Mouse (Mus musculus): Measurements from ENCODE around the gene Ralgapb. TPM values are rescaled to one million over a fixed set of nuclear protein-coding genes. Genes with fewer than 3 reads are reported as not detected.

The Ralgapb gene
- polyA plus RNA-seq, 1 experiment from 2014 or later, result 11.5 TPM

GRCm38 (mm10) chr2:158506475-158506874 is 96.8 kb downstream of the Ralgapb start:
- Histone ChIP-seq H3K27me3 (replicated peaks; ENCODE audit: control insufficient read depth, insufficient read depth, low read length) (no peaks in the 10 kb centered on the region), H3K36me3 (ENCODE audit: control insufficient read depth, insufficient read depth) (no peaks in the 10 kb centered on the region), H3K4me1 (replicated peaks; ENCODE audit: control insufficient read depth, insufficient read depth, low read length) (no peaks in the 10 kb centered on the region), H3K4me2 (replicated peaks; ENCODE audit: low read depth) (no peak overlapping the region), H3K4me3 (ENCODE audit: low read depth, low read length) (no peak overlapping the region), H3K9me3 (ENCODE audit: control insufficient read depth) (no peaks in the 10 kb centered on the region), H3K9ac (ENCODE audit: low read depth, low read length) (no peak overlapping the region), H3K27ac (ENCODE audit: low read depth, low read length) (no peak overlapping the region)
- no peak for TF ChIP-seq CTCF (IDR thresholded peaks at IDR 0.05; ENCODE audit: low read depth)
- no peak for ATAC-seq
- 81% methylated on average over 5 of the region's 5 CpGs for WGBS

GRCm38 (mm10) chr2:158507046-158507445 is 97.4 kb downstream of the Ralgapb start:
- H3K4me2 ChIP-seq (replicated peaks; ENCODE audit: low read depth), result no peak overlapping the region
- no peaks in the 10 kb centered on the region for H3K36me3 ChIP-seq (ENCODE audit: control insufficient read depth, insufficient read depth)
- no peaks in the 10 kb centered on the region for H3K4me1 ChIP-seq (replicated peaks; ENCODE audit: control insufficient read depth, insufficient read depth, low read length)
- H3K4me3 ChIP-seq (ENCODE audit: low read depth, low read length), result no peak overlapping the region
- no peaks in the 10 kb centered on the region for H3K27me3 ChIP-seq (replicated peaks; ENCODE audit: control insufficient read depth, insufficient read depth, low read length)
- H3K9ac ChIP-seq (ENCODE audit: low read depth, low read length), result no peak overlapping the region
- TF ChIP-seq CTCF (IDR thresholded peaks at IDR 0.05; ENCODE audit: low read depth), result no peak
- no peaks in the 10 kb centered on the region for H3K9me3 ChIP-seq (ENCODE audit: control insufficient read depth)
- 93% methylated on average over 10 of the region's 10 CpGs for WGBS
- no peak overlapping the region for H3K27ac ChIP-seq (ENCODE audit: low read depth, low read length)
- no peak for ATAC-seq

GRCm38 (mm10) chr2:158510665-158511064 is 101.0 kb downstream of the Ralgapb start:
- WGBS, result 49% methylated on average over 6 of the region's 6 CpGs
- H3K4me3 ChIP-seq (ENCODE audit: low read depth, low read length), result no peak overlapping the region
- no peak overlapping the region for H3K27ac ChIP-seq (ENCODE audit: low read depth, low read length)
- H3K4me2 ChIP-seq (replicated peaks; ENCODE audit: low read depth), result no peak overlapping the region
- ATAC-seq, result no peak
- no peak overlapping the region for H3K9ac ChIP-seq (ENCODE audit: low read depth, low read length)
- H3K27me3 ChIP-seq (replicated peaks; ENCODE audit: control insufficient read depth, insufficient read depth, low read length), result no peaks in the 10 kb centered on the region
- H3K4me1 ChIP-seq (replicated peaks; ENCODE audit: control insufficient read depth, insufficient read depth, low read length), result no peaks in the 10 kb centered on the region
- H3K36me3 ChIP-seq (ENCODE audit: control insufficient read depth, insufficient read depth), result no peaks in the 10 kb centered on the region
- no peaks in the 10 kb centered on the region for H3K9me3 ChIP-seq (ENCODE audit: control insufficient read depth)
- no peak for TF ChIP-seq CTCF (IDR thresholded peaks at IDR 0.05; ENCODE audit: low read depth)

- TF ChIP-seq CTCF (IDR thresholded peaks at IDR 0.05; ENCODE audit: low read depth), result no peak
- H3K27me3 ChIP-seq (replicated peaks; ENCODE audit: control insufficient read depth, insufficient read depth, low read length), result no peaks in the 10 kb centered on the region
- no peak within 1 kb of the TSS for H3K9ac ChIP-seq (ENCODE audit: low read depth, low read length)
- H3K4me2 ChIP-seq (replicated peaks; ENCODE audit: low read depth), result no peak within 1 kb of the TSS
- 75% methylated on average over 10 of the region's 10 CpGs for WGBS
- H3K4me1 ChIP-seq (replicated peaks; ENCODE audit: control insufficient read depth, insufficient read depth, low read length), result no peaks in the 10 kb centered on the region
- H3K9me3 ChIP-seq (ENCODE audit: control insufficient read depth), result no peaks in the 10 kb centered on the region
- ATAC-seq, result no peak
- no peak within 1 kb of the TSS for H3K27ac ChIP-seq (ENCODE audit: low read depth, low read length)
- H3K36me3 ChIP-seq (ENCODE audit: control insufficient read depth, insufficient read depth), result no peaks in the 10 kb centered on the region
- H3K4me3 ChIP-seq (ENCODE audit: low read depth, low read length), result no peak within 1 kb of the TSS
These were observed 102.9 kb downstream of the Ralgapb start, which contains the start of gene Arhgap40 for GRCm38 (mm10) chr2:158512528-158512927. Gene Arhgap40 (plus strand): TSS chr2:158512796.

- 76% methylated on average over 12 of the region's 12 CpGs for WGBS
- H3K4me1 ChIP-seq (replicated peaks; ENCODE audit: control insufficient read depth, insufficient read depth, low read length), result no peaks in the 10 kb centered on the region
- H3K4me2 ChIP-seq (replicated peaks; ENCODE audit: low read depth), result no peak overlapping the region
- H3K9me3 ChIP-seq (ENCODE audit: control insufficient read depth), result no peaks in the 10 kb centered on the region
- ATAC-seq, result no peak
- no peaks in the 10 kb centered on the region for H3K36me3 ChIP-seq (ENCODE audit: control insufficient read depth, insufficient read depth)
- no peak overlapping the region for H3K4me3 ChIP-seq (ENCODE audit: low read depth, low read length)
- TF ChIP-seq CTCF (IDR thresholded peaks at IDR 0.05; ENCODE audit: low read depth), result no peak
- H3K27ac ChIP-seq (ENCODE audit: low read depth, low read length), result no peak overlapping the region
- H3K9ac ChIP-seq (ENCODE audit: low read depth, low read length), result no peak overlapping the region
- H3K27me3 ChIP-seq (replicated peaks; ENCODE audit: control insufficient read depth, insufficient read depth, low read length), result no peaks in the 10 kb centered on the region
These were observed 104.2 kb downstream of the Ralgapb start for GRCm38 (mm10) chr2:158513821-158514336.

- no peaks in the 10 kb centered on the region for H3K27me3 ChIP-seq (replicated peaks; ENCODE audit: control insufficient read depth, insufficient read depth, low read length)
- no peak overlapping the region for H3K27ac ChIP-seq (ENCODE audit: low read depth, low read length)
- 60% methylated on average over 6 of the region's 6 CpGs for WGBS
- no peak for ATAC-seq
- no peak overlapping the region for H3K9ac ChIP-seq (ENCODE audit: low read depth, low read length)
- no peaks in the 10 kb centered on the region for H3K36me3 ChIP-seq (ENCODE audit: control insufficient read depth, insufficient read depth)
- no peaks in the 10 kb centered on the region for H3K9me3 ChIP-seq (ENCODE audit: control insufficient read depth)
- no peak overlapping the region for H3K4me2 ChIP-seq (replicated peaks; ENCODE audit: low read depth)
- TF ChIP-seq CTCF (IDR thresholded peaks at IDR 0.05; ENCODE audit: low read depth), result no peak
- H3K4me3 ChIP-seq (ENCODE audit: low read depth, low read length), result no peak overlapping the region
- no peaks in the 10 kb centered on the region for H3K4me1 ChIP-seq (replicated peaks; ENCODE audit: control insufficient read depth, insufficient read depth, low read length)
These were observed 108.9 kb downstream of the Ralgapb start for GRCm38 (mm10) chr2:158518583-158518982.

GRCm38 (mm10) chr2:158519071-158519470 is 109.4 kb downstream of the Ralgapb start:
- Histone ChIP-seq H3K4me2 (replicated peaks; ENCODE audit: low read depth) (no peak overlapping the region), H3K36me3 (ENCODE audit: control insufficient read depth, insufficient read depth) (no peaks in the 10 kb centered on the region), H3K4me3 (ENCODE audit: low read depth, low read length) (no peak overlapping the region), H3K9ac (ENCODE audit: low read depth, low read length) (no peak overlapping the region), H3K27ac (ENCODE audit: low read depth, low read length) (no peak overlapping the region), H3K9me3 (ENCODE audit: control insufficient read depth) (no peaks in the 10 kb centered on the region), H3K27me3 (replicated peaks; ENCODE audit: control insufficient read depth, insufficient read depth, low read length) (no peaks in the 10 kb centered on the region), H3K4me1 (replicated peaks; ENCODE audit: control insufficient read depth, insufficient read depth, low read length) (no peaks in the 10 kb centered on the region)
- TF ChIP-seq CTCF (IDR thresholded peaks at IDR 0.05; ENCODE audit: low read depth), result no peak
- 62% methylated on average over 11 of the region's 11 CpGs for WGBS
- no peak for ATAC-seq
